Mouse (Mus musculus) WW6 (cell line): Measurements from ENCODE around the gene Anxa9.

ENCODE experiments used
- DNase-seq: peaks from one replicate; pipeline ENCODE4 v3.0.0-alpha.2; 2013; ENCODE audit warnings: low read depth, low spot score

Anxa9 gene

DNA sequence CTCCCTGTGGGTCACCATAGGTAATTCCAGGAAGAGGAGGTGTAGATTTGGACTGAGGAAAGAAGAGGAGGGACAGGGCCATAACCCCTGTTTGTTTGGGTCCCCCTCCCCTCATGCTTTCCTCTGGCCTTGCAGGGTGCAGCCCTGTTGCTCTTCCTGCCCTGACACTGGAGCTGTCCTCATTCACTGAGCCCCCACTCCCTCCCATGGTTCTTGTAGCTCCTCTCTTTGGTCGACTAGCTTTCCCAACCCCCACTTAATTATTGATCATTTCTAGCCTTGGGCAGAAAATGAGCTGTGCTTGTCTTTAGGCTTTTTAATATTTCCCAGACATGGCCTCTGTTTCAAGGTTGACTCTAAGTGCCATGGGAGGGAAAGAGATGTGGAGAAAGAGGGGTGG lies 22.9 kb downstream of the Anxa9 start:
- no peak for DNase-seq

DNA sequence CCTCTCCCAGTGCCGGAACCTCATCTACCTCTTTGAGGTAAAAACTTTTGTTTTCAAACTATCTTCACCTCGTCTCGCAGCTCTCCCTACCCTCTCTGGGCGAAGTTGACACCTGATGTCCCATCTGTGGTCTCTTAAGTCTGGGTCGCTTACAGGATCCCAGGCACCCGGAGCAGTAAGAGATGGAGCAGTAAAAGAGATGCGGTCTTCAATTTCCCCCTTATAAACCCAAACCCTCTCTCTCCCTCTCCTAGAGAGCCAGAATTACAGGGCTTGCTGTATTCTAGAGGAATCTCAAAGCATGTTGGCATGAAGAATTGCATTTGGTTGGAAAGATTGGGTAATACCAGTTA lies 23.4 kb downstream of the Anxa9 start:
- DNase-seq: no peak

- DNase-seq: no peak
Measured at GRCm38 (mm10) chr3:95282865-95283588, 23.9 kb downstream of the Anxa9 start.

DNA sequence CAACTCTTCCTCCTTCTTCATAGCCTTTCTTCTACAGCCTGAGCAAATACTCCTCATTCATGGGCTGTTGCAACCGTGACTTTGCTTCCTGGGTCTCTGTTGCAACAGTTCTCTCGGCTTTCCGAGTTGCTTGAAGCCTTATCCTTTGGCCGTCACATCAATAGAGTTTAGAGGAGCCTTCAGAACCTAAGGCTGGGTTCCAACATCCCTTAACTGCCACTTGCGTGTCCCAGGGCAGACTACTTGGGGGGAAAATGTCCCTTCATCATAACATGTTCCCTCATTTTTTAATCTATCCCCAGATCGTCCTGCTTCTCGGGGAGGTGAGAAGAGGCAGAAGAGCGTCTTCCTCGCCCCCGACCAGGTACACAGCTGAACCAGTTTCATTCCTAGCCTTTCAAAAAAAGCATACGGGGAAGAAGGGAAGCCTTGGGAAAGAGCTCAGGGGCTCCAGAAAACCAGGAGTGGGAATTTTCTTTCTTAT lies 24.6 kb downstream of the Anxa9 start:
- no peak for DNase-seq

GRCm38 (mm10) chr3:95281216-95282126 lies 25.5 kb downstream of the Anxa9 start, which contains the start of the genes Mindy1 and Prune1:
Mindy1 (plus strand) TSS chr3:95281345.
Prune1 (minus strand) TSS chr3:95282076.
- peak; percentile 97 for DNase-seq

GRCm38 (mm10) chr3:95280747-95281146 lies 26.2 kb downstream of the Anxa9 start:
- no peak for DNase-seq

GRCm38 (mm10) chr3:95277149-95277551 lies 29.8 kb downstream of the Anxa9 start:
- no peak for DNase-seq

DNA sequence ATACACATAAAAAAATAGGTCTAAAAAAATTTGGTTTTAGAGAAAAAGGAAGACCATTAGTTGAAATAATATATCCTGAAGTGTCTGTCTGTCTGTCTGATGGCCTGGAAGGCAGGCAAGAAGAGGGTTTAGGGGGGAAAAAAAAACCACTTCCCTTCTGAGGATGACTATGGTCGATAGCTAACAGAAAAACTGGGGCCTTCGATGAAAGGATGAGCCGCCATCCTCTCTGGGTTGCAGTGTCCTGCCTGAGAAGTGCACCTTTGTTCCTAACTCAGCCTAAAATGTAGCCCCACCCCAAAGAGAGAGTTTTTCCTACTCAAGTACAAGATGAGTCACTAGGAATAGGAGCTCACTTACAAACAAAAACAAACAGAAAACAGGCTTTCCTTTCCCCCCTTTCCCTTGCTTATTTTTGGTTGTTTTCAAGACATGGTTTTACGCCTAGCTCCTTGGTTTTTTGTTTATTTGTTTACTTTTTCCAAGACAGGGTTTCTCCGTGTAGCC lies 30.5 kb downstream of the Anxa9 start:
- no peak for DNase-seq

GRCm38 (mm10) chr3:95275161-95275560 lies 31.8 kb downstream of the Anxa9 start:
- DNase-seq: no peak

GRCm38 (mm10) chr3:95274453-95274852 lies 32.5 kb downstream of the Anxa9 start:
- DNase-seq: no peak

DNA sequence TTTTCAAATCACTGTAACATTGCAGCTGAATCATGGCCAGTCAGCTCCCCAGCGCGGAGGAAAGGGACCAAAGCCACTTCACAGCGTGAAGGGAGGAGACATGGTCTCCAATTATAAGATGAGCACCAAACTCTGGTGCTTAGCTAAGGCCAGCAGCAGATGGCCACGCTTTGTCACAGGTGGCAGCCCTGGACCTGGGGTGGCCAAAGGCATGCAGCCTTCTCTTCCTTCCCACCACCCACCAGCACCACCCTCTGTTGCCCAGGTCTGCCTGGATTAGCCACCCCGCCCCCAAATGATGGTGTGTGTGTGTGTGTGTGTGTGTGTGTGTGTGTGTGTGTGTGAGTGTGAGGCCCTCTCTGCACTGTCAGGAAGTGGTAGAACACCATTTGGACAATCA lies 33.5 kb downstream of the Anxa9 start:
- DNase-seq: no peak

- DNase-seq: no peak
Measured at GRCm38 (mm10) chr3:95270766-95271364, 36.1 kb downstream of the Anxa9 start.

DNA sequence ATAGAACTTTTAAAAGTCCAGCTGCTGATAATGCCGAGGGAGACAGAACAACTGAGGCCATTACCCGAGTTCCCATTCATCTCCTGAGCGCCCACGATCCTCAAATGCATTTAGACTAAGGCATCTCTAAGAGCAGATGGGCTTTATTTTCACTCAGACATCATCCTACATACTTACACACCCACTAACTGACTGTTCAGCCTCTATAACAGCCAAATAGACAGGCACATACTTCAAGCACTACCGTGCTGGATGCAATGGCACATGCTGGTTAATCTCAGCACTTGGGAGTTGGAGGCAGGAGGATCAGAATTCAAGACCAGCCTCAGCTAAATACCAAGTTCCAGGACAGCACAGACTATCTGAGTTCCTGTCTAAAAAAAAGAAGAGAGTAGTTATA lies 37.2 kb downstream of the Anxa9 start:
- no peak for DNase-seq

DNA sequence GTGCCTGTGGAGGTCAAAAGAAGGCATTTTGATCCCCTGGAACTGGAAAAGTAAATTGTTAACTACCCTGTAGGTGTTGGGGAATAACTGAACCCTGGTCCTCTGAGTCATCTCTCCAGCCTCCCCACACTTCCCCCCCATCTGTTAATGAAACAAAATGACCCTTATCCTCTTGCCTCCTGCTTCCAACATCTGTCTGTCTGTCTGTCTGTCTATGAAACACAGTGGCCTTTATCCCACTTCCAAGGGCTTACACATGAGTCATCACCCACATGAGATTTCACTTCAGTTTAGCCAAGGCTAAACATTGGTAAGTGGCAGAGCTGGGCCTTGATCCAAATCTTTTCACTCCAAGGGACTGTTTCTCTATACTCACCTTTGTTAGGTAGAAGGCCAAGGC lies 39.1 kb downstream of the Anxa9 start:
- no peak for DNase-seq

- DNase-seq: no peak
Measured at GRCm38 (mm10) chr3:95266052-95266451, 40.9 kb downstream of the Anxa9 start.

DNA sequence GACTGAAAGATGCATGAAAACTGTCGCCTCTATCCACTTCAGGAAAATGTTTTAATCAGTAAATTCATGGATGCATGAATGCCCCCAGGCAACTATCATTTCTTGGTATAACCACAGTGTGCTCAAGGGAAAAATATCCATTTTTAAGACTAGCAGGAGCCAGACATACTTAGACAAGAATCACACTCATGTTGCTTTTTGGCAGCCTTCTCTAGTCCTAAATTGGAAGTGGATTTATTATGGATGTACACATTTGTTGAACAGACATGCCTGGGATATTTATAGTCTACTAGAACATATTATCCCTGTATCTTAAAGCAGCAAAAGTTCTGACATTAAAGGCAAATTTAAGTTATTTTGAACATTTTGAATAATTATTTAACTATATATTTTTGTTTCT lies 42.3 kb downstream of the Anxa9 start:
- no peak for DNase-seq

- no peak for DNase-seq
Measured at GRCm38 (mm10) chr3:95263089-95263739, 43.8 kb downstream of the Anxa9 start.

- DNase-seq: no peak
Measured at GRCm38 (mm10) chr3:95261975-95262374, 45.0 kb downstream of the Anxa9 start.

DNA sequence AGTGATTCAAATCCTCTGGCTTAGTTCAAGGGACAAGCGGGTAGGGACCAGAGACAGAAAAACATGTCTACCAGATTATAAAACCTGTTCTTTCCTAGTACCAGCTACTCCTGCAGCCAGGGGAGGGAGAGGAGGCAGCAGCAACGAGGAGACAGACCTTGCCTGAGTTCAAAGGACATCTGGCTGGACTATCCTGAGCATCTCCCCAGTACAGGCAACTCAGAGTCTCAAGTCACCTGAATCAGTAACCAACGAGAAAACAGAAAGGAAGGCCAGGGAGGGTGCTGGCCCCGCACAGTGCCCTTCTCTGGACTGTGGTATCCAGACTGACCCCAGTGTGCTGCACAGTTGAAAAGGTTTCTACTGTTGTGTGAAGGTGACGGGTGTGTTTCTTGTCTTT lies 50.0 kb downstream of the Anxa9 start:
- DNase-seq: no peak

- no peak for DNase-seq
Measured at GRCm38 (mm10) chr3:95250783-95251424, 56.1 kb downstream of the Anxa9 start, which contains the start of gene Bnipl. Bnipl (minus strand) TSS chr3:95251193.

- no peak for DNase-seq
Measured at GRCm38 (mm10) chr3:95250361-95250760, 56.6 kb downstream of the Anxa9 start.
